Mouse (Mus musculus): ENCODE measurements around the gene Tecta.

Gene Tecta

DNA sequence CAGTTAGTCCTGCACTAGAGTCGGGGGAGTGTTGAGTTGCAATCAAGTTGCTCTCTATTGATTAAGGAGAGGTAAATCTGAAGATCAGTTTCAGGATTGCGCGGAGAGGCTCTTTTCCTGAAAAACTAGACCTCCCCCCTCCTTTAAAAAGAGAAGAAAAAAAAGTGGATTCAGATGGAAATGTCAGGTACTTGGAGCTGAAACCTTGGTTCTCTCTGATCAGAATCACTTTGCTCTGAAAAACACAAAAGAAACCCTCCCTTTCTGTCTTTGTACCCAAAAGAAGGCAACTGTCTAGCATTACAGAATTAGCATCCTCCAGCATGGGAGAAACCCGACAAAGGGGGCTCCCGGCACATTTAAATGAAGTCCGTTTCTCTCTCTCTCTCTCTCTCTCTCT lies at the start of gene Tecta:
Tecta (minus strand) TSS at position 101 of the 400 bp plus-strand sequence.
- in situ Hi-C loops (cut with MboI), result no loop called here

DNA sequence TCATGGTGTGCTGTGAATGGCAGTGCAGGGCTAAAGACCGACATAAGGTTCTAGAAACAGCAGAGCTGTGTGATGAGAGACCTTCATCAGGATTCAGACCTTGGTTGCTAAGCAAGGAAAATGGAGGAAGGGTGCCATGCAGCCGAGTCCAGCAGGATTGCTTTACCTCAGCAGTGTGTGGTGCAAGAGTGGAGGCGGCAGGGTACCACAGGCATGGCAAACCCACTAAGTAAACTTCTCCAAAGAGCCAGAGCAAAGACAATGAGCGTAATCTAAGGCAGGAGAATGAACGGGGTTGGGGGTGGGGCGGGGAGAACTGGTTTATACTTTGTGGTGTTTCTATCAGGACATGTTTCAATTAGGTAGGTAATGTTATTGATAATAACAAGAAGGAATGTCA lies 49.3 kb upstream of the Tecta start:
- in situ Hi-C loops (cut with MboI), result no loop called here

DNA sequence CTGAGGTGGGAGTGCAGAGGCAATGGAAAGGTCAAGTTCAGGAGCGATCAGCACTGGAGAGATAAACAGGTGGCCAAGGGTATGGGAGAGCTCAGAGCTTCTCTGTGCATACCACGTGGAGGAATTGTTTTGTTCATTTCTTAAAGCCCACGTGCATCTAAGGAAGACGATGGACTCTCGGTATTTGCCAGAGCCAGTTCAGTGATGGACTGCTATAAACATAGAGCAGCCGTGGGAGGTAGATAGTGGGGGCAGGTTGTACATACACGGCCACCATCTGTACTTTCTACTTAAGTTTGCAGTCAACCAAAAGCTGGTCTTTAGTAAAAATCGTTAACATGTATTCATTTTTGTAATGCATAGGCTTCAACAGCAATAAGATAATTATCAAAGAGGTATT lies 42.4 kb upstream of the Tecta start:
- in situ Hi-C loops (cut with MboI), result no loop called here

DNA sequence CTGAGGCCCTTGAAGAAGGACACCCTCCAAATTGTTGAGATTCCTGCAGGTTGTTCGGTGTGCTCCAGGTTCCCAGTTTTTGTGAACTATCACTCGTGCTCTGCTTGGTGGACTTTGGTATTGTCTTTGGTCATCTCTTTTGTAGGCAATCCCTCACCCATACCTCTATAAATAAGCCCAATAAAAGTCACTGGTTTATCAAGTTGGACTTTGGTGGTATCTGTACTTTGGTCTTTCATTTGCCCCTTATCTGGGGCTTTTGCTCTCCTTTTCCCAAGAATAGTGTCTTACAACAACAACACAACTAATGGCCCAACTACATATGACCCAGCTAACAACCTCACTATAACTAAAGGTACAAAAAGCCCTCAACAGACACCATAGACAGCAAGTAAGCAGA lies 41.5 kb upstream of the Tecta start:
- in situ Hi-C loops (cut with MboI), result no loop called here

DNA sequence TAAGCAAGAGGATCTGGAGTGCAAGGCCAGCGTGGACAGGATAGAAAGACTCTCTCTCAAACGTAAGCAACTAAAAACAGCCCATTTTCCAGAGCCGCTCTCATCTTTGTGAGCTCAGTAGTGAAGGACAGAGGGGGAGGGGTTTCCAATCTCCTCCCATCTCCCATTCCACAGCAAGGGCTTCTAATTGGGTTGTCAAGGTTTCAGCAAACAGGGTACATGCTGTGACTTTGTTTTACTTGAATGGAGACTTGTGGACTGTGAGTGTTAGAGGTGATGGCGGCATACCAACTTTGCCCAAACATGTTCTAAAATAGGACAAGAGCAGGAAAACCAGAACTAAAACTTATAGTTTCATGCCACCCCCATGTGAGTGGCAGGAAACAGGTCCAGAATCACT lies 39.7 kb upstream of the Tecta start:
- in situ Hi-C loops (cut with MboI), result no loop called here

DNA sequence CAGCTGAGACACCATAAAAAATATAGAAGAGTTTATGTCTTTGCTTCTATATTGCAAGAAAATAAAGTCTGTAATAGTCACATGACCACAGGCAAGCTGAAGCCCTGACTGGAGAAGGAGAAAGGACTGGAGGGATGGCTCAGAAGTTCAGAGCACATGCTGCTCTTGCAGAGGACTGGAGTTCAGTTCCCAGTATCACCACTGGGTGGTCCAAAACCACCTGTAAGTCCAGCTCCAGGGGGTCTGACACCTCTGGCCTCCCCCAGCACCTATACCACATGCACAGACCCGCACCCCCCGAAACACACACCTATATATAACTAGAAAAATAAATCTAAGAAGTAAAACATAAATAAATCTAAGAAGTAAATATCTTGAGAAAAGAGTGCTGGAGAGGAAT lies 32.4 kb upstream of the Tecta start:
- in situ Hi-C loops (cut with MboI), result no loop called here

DNA sequence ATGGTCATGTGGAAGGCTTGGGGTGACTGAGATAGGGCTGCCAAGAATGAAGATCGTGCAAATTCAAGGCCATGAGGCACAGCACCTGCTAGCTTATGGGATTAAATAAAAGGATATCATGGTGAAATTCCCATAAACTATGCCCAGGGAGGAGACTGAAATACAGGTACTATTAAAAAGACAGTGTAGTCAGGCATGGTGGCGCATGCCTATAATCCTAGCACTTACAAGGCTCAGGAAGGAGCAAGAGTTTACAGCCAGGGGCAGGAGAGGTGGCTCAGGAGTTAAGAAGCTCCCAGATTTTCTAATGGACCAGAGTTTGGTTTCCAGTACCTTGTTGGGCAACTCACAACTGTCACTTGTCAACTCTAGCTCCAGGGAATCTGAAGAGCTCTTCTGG lies 31.9 kb upstream of the Tecta start:
- in situ Hi-C loops (cut with MboI), result no loop called here

DNA sequence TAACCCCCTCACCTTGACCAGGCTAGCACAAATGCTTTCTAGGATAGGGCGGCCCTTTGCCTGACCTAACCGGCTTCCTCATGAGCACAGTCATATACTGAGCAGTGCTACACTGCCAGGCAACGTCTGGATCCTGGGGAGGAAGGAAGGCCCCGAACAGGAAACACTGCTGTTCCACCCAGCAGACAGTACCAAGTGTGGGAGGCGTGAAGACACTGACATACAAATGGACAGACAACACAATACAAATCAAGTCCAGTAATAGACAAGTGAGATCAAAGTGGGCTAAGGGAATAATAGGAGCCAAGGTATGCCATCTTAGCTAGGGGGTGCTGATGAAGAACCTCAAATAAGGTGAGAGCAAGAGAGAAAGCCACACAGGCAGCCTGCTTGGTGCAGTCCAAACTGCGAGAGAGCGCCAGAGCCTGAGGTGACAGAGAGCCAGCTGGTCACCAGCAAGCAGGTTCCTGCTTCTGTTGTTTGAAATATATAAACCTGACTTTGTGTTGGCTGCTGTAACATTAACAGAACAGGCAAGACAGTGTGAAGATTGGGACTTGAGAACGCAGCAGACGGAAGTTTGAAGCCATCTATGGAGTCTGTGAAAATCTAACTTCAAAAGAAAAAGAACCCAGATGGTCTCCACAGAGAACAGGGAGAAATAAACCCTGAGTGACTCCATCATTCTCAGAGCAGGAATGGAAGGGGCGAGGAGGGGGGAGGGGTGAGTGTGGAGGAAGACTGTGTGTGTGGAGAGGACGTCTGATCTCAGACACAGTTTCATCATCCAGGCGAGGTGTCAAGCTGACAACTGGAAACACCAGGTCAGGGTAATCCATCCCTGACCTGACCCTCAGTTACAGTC lies 28.6 kb upstream of the Tecta start:
- in situ Hi-C loops (cut with MboI), result no loop called here

DNA sequence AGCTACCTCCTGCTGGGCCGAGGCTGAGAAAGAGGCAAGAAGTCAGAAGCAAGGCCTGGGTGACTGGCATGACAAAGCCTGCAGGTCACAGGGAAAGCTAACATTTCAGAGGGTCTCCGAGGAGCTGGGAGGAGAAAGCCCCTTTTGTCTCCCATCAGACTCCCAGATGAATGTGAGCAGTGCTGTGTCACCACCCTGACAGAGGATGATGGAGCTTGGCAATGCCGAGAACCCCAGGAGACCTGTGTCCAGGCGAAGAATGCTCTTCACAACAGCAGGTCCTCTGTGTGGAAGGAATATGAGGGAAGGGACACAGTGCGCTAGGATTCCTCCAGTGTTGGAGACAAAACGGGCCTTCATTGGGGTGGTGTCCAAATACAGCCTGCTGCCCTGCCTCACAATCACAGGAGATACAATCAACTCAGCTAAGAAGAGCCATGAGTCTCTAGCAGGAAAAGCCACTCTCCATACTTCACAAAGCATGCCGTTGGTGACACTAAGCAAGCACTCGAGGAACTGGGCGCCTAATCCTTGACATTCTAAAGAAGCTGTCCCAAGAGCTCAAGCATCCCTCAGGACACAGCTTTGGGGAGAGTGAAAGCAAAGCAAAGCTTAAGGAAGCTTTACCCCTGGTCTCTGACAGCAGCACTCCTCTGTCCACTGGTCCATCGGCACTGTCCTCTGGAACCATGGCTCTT lies 27.1 kb upstream of the Tecta start:
- in situ Hi-C loops (cut with MboI), result no loop called here

DNA sequence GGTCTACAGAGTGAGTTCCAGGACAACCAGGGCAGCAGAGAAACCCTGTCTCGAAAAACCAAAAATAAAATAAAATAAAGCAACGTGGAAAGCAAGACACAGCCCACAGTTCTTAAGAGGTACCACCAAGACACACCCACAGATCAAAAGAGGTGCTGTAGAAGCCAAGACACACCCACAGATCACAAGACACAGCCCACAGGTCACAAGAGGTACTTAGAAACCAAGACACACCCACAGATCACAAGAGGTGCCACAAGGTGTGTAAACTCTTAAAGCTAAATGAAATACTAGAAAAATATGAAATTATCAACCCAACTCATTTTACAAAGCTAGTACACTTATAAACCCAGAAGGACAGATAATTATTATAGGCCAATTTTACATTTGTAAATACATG lies 23.9 kb upstream of the Tecta start:
- in situ Hi-C loops (cut with MboI), result no loop called here

DNA sequence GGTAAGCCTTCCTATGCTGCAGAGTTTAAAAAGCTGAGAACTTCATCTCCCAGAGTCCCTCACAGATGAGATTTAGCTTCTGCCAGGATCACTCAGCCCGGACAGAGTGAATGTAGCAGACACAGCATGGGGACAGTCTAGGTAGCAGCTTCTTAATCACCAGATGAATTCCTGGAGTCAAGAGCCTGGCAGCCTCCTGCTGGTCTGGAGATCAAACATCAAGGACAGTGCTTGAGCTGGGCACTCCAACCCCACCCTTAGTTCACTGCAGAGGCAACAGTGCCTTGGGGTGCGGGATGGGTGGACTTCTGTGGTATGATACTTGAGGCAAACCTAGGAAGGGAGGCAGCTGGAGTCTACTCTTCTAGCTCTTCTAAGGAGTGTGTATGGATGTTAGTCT lies 20.0 kb upstream of the Tecta start:
- in situ Hi-C loops (cut with MboI), result no loop called here

DNA sequence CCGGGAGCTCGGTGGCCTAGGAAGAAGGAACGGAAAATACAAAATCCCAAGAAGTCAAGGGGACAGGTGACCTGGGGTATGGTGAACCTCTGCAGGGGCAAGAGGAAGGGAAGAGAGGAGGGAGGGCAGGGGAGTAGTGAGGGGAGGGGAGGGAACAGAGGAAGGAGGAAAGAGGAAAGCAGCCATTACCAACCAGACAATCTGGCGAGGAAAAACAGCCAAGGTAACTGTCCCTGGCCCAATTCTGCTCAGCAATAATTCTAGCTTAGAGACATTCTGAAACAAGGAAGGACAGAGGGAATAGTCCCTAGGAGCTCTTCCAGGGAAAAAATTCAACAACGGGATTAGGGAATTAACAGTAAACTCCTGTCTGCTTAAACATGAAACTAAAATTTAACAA lies 19.1 kb upstream of the Tecta start:
- in situ Hi-C loops (cut with MboI), result no loop called here

DNA sequence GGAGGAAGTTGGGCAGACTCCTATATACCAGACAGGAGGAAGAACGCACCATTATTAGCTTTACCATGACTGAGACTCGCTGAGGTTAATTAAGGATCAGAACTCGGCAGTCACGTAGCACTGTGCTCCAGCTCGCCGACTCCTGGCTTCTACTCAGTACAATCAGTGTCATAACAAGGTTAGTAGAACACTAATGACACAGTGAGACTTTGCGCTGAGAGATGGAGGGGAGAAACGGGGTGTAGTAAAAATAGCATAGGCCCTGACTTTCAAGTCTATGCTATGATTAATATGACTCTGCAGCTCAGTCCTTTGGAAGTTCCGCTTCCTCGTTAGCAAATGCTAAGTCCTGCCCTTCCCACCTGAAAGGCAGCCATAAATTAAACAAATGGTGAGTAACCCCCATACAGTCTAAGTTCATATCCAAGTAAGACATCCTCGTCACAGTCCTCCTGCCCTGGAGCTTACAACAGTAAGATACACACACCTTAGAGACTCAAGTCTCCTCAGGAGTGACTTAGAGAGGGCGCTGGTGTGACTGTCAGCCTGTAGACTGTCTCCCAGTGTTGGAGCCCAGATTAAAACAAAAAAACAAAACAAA lies 17.7 kb upstream of the Tecta start:
- in situ Hi-C loops (cut with MboI), result no loop called here

DNA sequence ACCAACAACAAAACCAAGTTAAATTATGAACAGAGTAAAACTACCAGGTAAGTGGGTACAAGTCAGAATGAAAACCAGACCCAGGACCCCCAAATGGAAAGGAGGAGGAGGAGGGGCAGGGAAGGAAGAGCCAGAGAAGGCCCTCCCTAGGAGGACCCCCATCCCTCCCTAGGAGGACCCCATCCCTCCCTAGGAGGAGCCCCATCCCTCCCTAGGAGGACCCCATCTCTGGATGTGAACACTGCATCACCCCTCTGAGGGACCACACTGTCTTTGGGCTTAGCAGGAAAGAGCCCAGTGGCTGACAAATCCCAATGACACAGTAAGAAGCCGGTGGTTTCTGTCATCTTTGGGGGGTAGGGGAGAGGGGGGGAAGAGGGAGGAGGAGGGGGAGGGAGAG lies 15.5 kb upstream of the Tecta start:
- in situ Hi-C loops (cut with MboI), result no loop called here

DNA sequence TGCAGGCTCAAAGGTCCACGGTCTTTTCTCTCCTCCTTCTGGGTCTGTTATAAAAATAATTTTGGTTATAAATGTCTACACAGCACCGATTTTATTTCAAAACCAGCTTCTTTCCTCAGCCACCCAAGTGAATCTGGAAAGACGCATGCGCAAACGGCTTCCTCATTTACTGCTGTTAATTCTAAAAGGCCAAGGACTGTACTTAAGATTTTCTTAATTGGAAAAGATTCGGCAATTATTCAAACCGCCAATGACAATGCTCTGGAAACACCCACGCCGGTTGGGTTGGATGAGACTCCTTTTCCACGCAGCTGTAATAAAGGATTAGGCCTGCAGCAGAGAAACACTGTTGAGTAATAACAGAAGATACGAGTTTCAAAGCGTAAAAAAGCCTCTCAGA lies 13.6 kb upstream of the Tecta start:
- in situ Hi-C loops (cut with MboI), result no loop called here

DNA sequence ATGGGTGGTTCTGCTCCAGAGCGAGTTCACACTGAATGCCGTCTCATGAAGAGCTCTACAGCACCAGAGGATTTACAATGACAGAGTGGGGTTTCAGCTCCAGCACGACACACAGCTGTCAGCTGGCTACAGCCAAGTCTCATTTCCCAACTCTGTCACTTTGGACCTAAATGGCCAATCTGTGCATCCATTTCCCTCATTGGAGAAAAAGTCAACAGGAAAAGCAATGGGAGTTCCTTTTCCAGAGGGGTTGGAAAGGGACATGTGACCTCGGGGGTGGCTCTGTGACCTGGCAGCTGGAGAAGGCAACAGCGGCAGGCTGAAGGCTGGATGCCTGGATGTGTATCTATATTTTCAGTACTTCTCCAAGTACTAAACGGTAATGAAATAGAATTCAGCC lies 11.6 kb upstream of the Tecta start:
- in situ Hi-C loops (cut with MboI), result no loop called here

DNA sequence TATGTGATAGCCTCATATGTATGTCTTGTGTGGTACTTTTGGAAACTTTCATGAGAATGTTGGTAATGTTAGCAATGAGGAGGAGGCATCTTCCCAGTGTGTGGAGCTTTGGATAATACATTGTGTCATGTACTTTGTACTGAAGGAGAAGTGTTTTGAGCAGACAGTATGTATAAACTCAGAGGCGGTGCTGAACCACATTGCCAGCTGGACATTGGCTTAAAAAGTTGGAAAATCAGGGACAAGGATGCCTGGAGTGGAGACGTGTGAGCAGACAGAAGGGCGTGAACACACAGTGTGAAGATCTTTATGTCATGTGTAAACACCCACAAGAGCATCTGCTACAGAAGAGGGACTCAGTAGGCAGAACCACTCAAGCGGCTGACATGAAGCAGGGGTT lies 6.0 kb upstream of the Tecta start:
- in situ Hi-C loops (cut with MboI), result no loop called here

DNA sequence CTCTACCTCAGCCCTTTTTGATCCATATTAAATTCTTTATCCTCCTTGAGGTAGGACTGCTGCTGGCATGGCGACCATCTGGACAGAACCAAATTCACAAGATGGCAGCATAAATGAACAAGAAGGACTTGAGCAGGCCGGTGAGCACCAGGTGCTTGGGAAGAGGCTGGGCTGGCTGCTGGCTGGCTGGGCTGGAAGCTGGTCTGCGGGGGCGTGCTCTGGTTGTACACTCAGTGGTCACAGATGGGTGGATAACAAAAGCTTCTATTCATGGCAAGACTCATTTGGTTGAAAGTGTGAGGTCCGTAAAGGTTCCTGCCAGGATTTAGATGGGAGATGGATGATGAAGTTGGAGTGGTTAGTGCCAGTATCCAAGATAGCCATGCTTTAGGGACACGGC lies 1.8 kb upstream of the Tecta start:
- in situ Hi-C loops (cut with MboI), result no loop called here

DNA sequence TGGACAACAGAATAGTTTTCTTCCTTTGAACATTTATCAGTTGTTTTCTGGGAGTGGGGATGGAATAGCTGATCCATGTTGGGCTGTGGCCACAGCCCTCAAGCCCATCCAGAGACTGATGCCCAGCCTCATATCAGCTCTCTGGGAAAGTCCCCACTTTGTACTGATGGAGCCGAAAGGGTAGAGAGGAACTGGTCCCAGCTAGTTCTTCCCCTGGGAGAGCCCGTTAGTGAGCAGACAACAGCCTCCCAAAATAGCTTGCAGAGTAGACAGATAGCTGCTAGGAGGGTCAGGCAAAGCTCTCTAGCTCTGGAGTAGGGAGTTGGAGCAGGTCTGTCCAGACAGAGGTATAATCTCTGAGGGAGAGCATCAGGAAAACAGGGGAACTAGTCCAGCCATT lies 3.6 kb downstream of the Tecta start:
- in situ Hi-C loops (cut with MboI), result no loop called here

DNA sequence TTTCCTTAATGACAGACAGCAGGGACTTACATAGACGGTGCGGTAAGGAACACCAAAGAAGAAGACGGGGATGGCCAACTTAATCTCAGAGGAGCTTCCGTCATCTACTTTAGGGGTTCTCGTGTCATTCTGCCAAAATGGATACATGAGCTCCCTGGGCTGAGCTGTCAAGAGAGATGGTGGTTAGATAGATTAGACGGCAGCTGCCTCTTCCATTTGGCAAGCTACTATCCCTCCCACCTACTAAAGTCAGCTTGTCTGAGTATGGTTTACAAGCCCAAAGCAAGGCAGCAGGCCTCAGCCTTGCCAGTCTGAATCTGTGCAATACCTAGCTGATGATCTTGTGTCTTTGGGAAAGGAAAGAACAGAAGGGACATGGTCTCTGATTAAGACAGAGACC lies 4.8 kb downstream of the Tecta start:
- in situ Hi-C loops (cut with MboI), result no loop called here

DNA sequence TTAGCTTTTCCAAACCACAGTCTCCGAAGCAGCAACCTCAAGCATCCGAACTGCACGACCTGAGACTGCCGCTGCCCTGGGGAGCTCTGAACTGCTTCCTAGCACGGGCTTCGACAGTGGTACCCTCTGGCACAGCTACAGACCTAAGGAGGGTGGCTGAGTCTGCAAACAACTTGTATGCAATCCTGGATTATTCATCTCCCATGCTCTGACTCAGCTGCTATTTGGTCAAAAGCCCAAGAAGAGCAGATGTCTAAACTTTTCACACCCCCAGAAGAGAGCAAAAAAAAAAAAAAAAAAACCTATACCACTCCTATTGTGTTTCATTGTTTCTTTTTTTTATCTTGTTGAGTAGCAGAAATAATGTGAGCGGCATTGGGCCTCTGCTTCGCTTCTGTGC lies 5.4 kb downstream of the Tecta start:
- in situ Hi-C loops (cut with MboI), result no loop called here

DNA sequence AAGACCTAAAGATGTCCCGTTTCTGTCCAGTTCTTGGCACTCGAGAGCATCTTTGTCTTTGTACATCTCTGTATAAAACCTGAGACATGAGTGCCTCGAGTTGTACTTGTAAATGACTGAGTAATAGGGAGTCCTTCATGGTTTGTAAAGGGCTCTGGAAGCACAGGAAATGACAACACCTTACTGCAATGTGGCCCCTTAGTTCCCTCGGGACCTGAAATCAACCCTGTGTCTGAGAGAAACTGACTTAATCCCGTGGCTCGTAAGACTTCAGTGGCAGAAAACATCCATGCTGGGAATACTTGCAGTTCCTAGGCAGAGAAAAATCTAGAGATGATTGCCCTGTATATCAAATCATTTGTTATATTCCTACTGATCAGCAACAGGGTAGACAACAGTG lies 6.8 kb downstream of the Tecta start:
- in situ Hi-C loops (cut with MboI), result no loop called here

DNA sequence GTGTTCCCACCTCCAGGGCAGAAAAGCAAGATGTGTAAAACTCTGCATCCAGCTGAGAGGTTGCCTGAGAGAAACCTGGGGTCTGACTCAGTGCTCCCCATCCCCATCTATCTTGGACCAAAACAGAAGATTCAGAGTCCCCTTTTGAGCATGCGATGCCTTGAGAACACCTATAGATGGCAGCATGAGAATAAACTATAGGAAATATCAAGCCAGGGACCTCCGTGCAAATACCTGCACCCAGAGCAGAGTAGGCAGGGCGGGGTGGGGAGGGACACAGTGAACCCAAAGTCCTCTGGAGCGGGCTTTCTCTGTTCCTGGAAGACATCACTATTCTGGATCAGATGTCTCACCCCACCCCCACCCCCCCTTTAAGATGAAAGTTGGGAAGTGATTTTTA lies 11.2 kb downstream of the Tecta start:
- in situ Hi-C loops (cut with MboI), result no loop called here

All from mature B cell (primary cell).